8 mouse cellular contexts compared by ENCODE assay signal in genomic region chr5:65538829-65539228, GRCm38 (mm10). TPM values are rescaled to one million over a fixed set of nuclear protein-coding genes. Genes with fewer than 3 reads are reported as not detected.
DNase-seq lines count a peak whose midpoint lies in the region; ATAC-seq and TF ChIP-seq lines count a peak whose summit lies in the region.

No protein-coding gene starts in this region.

- TF ChIP-seq EP300 in MEL (IDR thresholded peaks at IDR 0.05; ENCODE audit: low read depth in 1 of 2, low read length in 2 of 2), result no peak

- WGBS in heart, embryonic 13.5 days, result 47% methylated on average over 4 of the region's 4 CpGs
- 28% methylated on average over 4 of the region's 4 CpGs for WGBS in hindbrain, embryonic 11.5 days
- WGBS in midbrain, embryonic 10.5 days, result 35% methylated on average over 4 of the region's 4 CpGs

- TF ChIP-seq CTCF in MEL (IDR thresholded peaks at IDR 0.05 in 2 of 3, conservative IDR thresholded peaks at IDR 0.05 in 1 of 3; ENCODE audit: control insufficient read depth in 1 of 3, insufficient read depth in 1 of 3, low read depth in 2 of 3, low read length in 3 of 3, poor library complexity in 1 of 3, severe bottlenecking in 1 of 3), result no peak

- no peak for TF ChIP-seq RAD21 in MEL (IDR thresholded peaks at IDR 0.05; ENCODE audit: low read depth, low read length)

- TF ChIP-seq POLR2A in MEL (IDR thresholded peaks at IDR 0.05; ENCODE audit: control insufficient read depth in 1 of 2, insufficient read depth in 1 of 2, low read depth in 1 of 2, low read length in 2 of 2, poor library complexity in 1 of 2), result no peak

- peak overlapping the region; percentile 73 for H3K4me2 ChIP-seq in heart, embryonic 13.5 days
- peak overlapping the region; percentile 33; the same call in 1 of the 2 replicates for H3K4me2 ChIP-seq in hindbrain, embryonic 11.5 days (replicated peaks; ENCODE audit: low read depth, low read length)

- H3K27me3 ChIP-seq in heart, embryonic 13.5 days (replicated peaks), result no peaks in the 10 kb centered on the region
- H3K27me3 ChIP-seq in MEL (ENCODE audit: control insufficient read depth in 1 of 2, insufficient read depth in 2 of 2, low read length in 2 of 2), result no peaks in the 10 kb centered on the region
- no peaks in the 10 kb centered on the region for H3K27me3 ChIP-seq in hindbrain, embryonic 11.5 days (ENCODE audit: control insufficient read depth, insufficient read depth, low read length)
- H3K27me3 ChIP-seq in midbrain, embryonic 10.5 days (ENCODE audit: low read depth, poor library complexity, severe bottlenecking), result no peaks in the 10 kb centered on the region

- no peak for DNase-seq in heart, postnatal 25 days (ENCODE audit: low spot score)
- peak; percentile 47 for DNase-seq in MEL (ENCODE audit: low read depth, low spot score)
- DNase-seq in hindbrain, embryonic 11.5 days (ENCODE audit: low spot score), result no peak
- DNase-seq in midbrain, embryonic 10.5 days (ENCODE audit: low spot score), result no peak
- no peak for DNase-seq in Muller cell, postnatal 12 days (ENCODE audit: inconsistent ontology term)
- DNase-seq in layer of hippocampus, adult 9-11 months, result no peak
- DNase-seq in urinary bladder, postnatal 36 days (ENCODE audit: low spot score in 2 of 2), result no peak

- H3K9ac ChIP-seq in heart, embryonic 13.5 days, result peak overlapping the region; percentile 50
- peak overlapping the region; percentile 98 for H3K9ac ChIP-seq in MEL (ENCODE audit: control insufficient read depth, low read depth, low read length, poor library complexity, severe bottlenecking)
- no peak overlapping the region for H3K9ac ChIP-seq in hindbrain, embryonic 11.5 days (ENCODE audit: low read depth, low read length)

- 0 out of 2 replicates have a peak, but pooled peaks cover 2% of the 10 kb centered on the region for H3K36me3 ChIP-seq in heart, embryonic 13.5 days
- peaks cover 8 to 48% of the 10 kb centered on the region in 2 experiments for H3K36me3 ChIP-seq in MEL (ENCODE audit: control insufficient read depth in 1 of 2, insufficient read depth in 2 of 2, low read length in 2 of 2)
- H3K36me3 ChIP-seq in hindbrain, embryonic 11.5 days (ENCODE audit: control insufficient read depth, insufficient read depth, low read length), result no peaks in the 10 kb centered on the region
- H3K36me3 ChIP-seq in midbrain, embryonic 10.5 days, result peaks cover 23% of the 10 kb centered on the region

- no peak overlapping the region for H3K27ac ChIP-seq in heart, embryonic 13.5 days (replicated peaks)
- no peak overlapping the region for H3K27ac ChIP-seq in MEL (ENCODE audit: control insufficient read depth, low read depth, low read length)
- no peak overlapping the region for H3K27ac ChIP-seq in hindbrain, embryonic 11.5 days (ENCODE audit: low read depth, low read length)
- no peak overlapping the region for H3K27ac ChIP-seq in midbrain, embryonic 10.5 days (replicated peaks)

- intact Hi-C loops in heart, postnatal 25 days (cut with DNase I), result loop anchor here (5.0 kb wide), 2 partner anchors 102 to 223 kb away; partner anchors contain the start of genes N4bp2 and Ugdh

- H3K4me3 ChIP-seq in heart, embryonic 13.5 days, result peak overlapping the region; percentile 41
- H3K4me3 ChIP-seq in MEL (ENCODE audit: control insufficient read depth in 1 of 2, insufficient read depth in 1 of 2, low read depth in 2 of 2, low read length in 2 of 2), result peak overlapping the region in 1 of 2 experiments; percentile 82; a peak in 2 of 4 replicates
- H3K4me3 ChIP-seq in hindbrain, embryonic 11.5 days (ENCODE audit: low read depth, low read length), result 0 out of 2 replicates have a peak overlapping the region, but pooled peaks have one; percentile 12
- peak overlapping the region; percentile 88 for H3K4me3 ChIP-seq in midbrain, embryonic 10.5 days

- no peaks in the 10 kb centered on the region for H3K9me3 ChIP-seq in heart, embryonic 13.5 days
- no peaks in the 10 kb centered on the region for H3K9me3 ChIP-seq in MEL (replicated peaks; ENCODE audit: insufficient read depth, low read length)
- no peaks in the 10 kb centered on the region for H3K9me3 ChIP-seq in hindbrain, embryonic 11.5 days (ENCODE audit: control insufficient read depth, low read length)
- no peaks in the 10 kb centered on the region for H3K9me3 ChIP-seq in midbrain, embryonic 10.5 days (replicated peaks)

- peaks cover 59% of the 10 kb centered on the region for H3K79me2 ChIP-seq in MEL (ENCODE audit: control insufficient read depth, insufficient read depth, low read length, poor library complexity)

- peaks cover 28% of the 10 kb centered on the region for H3K4me1 ChIP-seq in heart, embryonic 13.5 days
- H3K4me1 ChIP-seq in MEL (ENCODE audit: control insufficient read depth in 1 of 2, insufficient read depth in 2 of 2, low read length in 2 of 2), result peaks cover 17 to 21% of the 10 kb centered on the region in 2 experiments
- H3K4me1 ChIP-seq in hindbrain, embryonic 11.5 days (replicated peaks; ENCODE audit: control insufficient read depth, insufficient read depth, low read length), result no peaks in the 10 kb centered on the region; the same call in 1 of the 2 replicates
- peaks cover 20% of the 10 kb centered on the region for H3K4me1 ChIP-seq in midbrain, embryonic 10.5 days

- no peak for ATAC-seq in heart, embryonic 13.5 days (ENCODE audit: extremely low read depth, insufficient number of reproducible peaks, low FRiP score, low TSS enrichment)
- no peak for ATAC-seq in hindbrain, embryonic 11.5 days (ENCODE audit: low FRiP score)

TF ChIP-seq in MEL, 35 proteins besides CTCF, POLR2A, EP300 and RAD21:
- TF ChIP-seq ZMIZ1 (IDR thresholded peaks at IDR 0.05; ENCODE audit: low read depth, low read length), result no peak
- no peak for TF ChIP-seq MYB (IDR thresholded peaks at IDR 0.05; ENCODE audit: low read depth, low read length)
- TF ChIP-seq USF2 (IDR thresholded peaks at IDR 0.05; ENCODE audit: borderline replicate concordance in 1 of 2, insufficient read depth in 1 of 2, low read depth in 1 of 2, low read length in 2 of 2), result no peak
- no peak for TF ChIP-seq ZKSCAN1 (IDR thresholded peaks at IDR 0.05; ENCODE audit: low read depth, low read length)
- TF ChIP-seq SMC3 (IDR thresholded peaks at IDR 0.05; ENCODE audit: low read depth, low read length), result no peak
- TF ChIP-seq NELFE (IDR thresholded peaks at IDR 0.05; ENCODE audit: low read depth, low read length), result no peak
- no peak for TF ChIP-seq MAZ (IDR thresholded peaks at IDR 0.05; ENCODE audit: low read depth, low read length)
- no peak for TF ChIP-seq MAX (IDR thresholded peaks at IDR 0.05; ENCODE audit: low read length)
- no peak for TF ChIP-seq MEF2A (IDR thresholded peaks at IDR 0.05; ENCODE audit: extremely low read depth, insufficient replicate concordance, low read depth, low read length, poor library complexity, severe bottlenecking)
- TF ChIP-seq TCF12 (IDR thresholded peaks at IDR 0.05; ENCODE audit: low read depth, low read length), result no peak
- no peak for TF ChIP-seq CHD2 (IDR thresholded peaks at IDR 0.05; ENCODE audit: low read length)

RNA-seq across cellular contexts. Expression of gene Ube2k, which starts 1.8 kb away (rescaled TPM):
- 124 and 142 TPM in 2 replicates for polyA plus RNA-seq in heart, embryonic 13.5 days (2015; fragmentation: Nextera tagmentation; extraction: Ambion mirVana)
- 10 to 100 TPM; 70.4 to 70.9 TPM for total RNA-seq in heart, postnatal 25 days (2021)
- 52.9 and 65.5 TPM in 2 replicates for total RNA-seq in MEL (2012; rRNA removed)
- polyA plus RNA-seq in MEL (2012; ENCODE audit: insufficient read depth in 1 of 2, insufficient read length in 2 of 2, low read depth in 1 of 2, low replicate concordance in 2 of 2, missing spikeins in 1 of 2), result 100 to 1,000 TPM in 1 of 2 experiments, not detected in 1; 231 TPM
- polyA plus RNA-seq in hindbrain, embryonic 11.5 days (2014; fragmentation: Nextera tagmentation; extraction: Ambion mirVana), result 147 and 172 TPM in 2 replicates
- 182 and 192 TPM in 2 replicates for polyA plus RNA-seq in midbrain, embryonic 10.5 days (2016; fragmentation: Nextera tagmentation; extraction: Ambion mirVana)

RNA-seq across cellular contexts. Expression of gene Smim14, which starts 1.8 kb away (rescaled TPM):
- polyA plus RNA-seq in heart, embryonic 13.5 days (2015; fragmentation: Nextera tagmentation; extraction: Ambion mirVana), result 100 and 101 TPM in 2 replicates
- 100 to 1,000 TPM in 1 of 2 experiments, 10 to 100 TPM in 1; 91.5 to 105 TPM for total RNA-seq in heart, postnatal 25 days (2021)
- 17.9 and 18.8 TPM in 2 replicates for total RNA-seq in MEL (2012; rRNA removed)
- 10 to 100 TPM in 1 of 2 experiments, not detected in 1; 29.8 TPM for polyA plus RNA-seq in MEL (2012; ENCODE audit: insufficient read depth in 1 of 2, insufficient read length in 2 of 2, low read depth in 1 of 2, low replicate concordance in 2 of 2, missing spikeins in 1 of 2)
- 109 and 111 TPM in 2 replicates for polyA plus RNA-seq in hindbrain, embryonic 11.5 days (2014; fragmentation: Nextera tagmentation; extraction: Ambion mirVana)
- polyA plus RNA-seq in midbrain, embryonic 10.5 days (2016; fragmentation: Nextera tagmentation; extraction: Ambion mirVana), result 68.6 and 78.9 TPM in 2 replicates

RNA-seq across cellular contexts. Expression of gene Gm43552, which starts 46.2 kb away (rescaled TPM):
- 1.9 TPM in 1 of 2 replicates, not detected in the other for polyA plus RNA-seq in heart, embryonic 13.5 days (2015; fragmentation: Nextera tagmentation; extraction: Ambion mirVana)
- total RNA-seq in heart, postnatal 25 days (2021), result not detected
- total RNA-seq in MEL (2012; rRNA removed), result not detected in 2 replicates
- polyA plus RNA-seq in MEL (2012; ENCODE audit: insufficient read depth in 1 of 2, insufficient read length in 2 of 2, low read depth in 1 of 2, low replicate concordance in 2 of 2, missing spikeins in 1 of 2), result 1 to 10 TPM in 1 of 2 experiments, not detected in 1; 1.7 TPM
- 1.3 TPM in 1 of 2 replicates, not detected in the other for polyA plus RNA-seq in hindbrain, embryonic 11.5 days (2014; fragmentation: Nextera tagmentation; extraction: Ambion mirVana)
- not detected in 2 replicates for polyA plus RNA-seq in midbrain, embryonic 10.5 days (2016; fragmentation: Nextera tagmentation; extraction: Ambion mirVana)
